8 mouse cellular contexts compared by ENCODE assay signal in genomic region chr16:44480616-44481015, GRCm38 (mm10).
DNase-seq lines count a peak whose midpoint lies in the region; TF ChIP-seq lines count a peak whose summit lies in the region.

No protein-coding gene starts in this region.

- 0 out of 2 replicates have a peak, but pooled peaks have one; percentile 23 for TF ChIP-seq CTCF in cortical plate, adult 2 months (IDR thresholded peaks at IDR 0.05; ENCODE audit: extremely low read depth, insufficient read depth, low read length)

- peak; percentile 27 for DNase-seq in kidney, adult 11 months
- no peak for DNase-seq in kidney, adult 18-20 months
- peak; percentile 11 for DNase-seq in Muller cell, postnatal 12 days (ENCODE audit: inconsistent ontology term)
- DNase-seq in kidney, postnatal 25 days, result peak; percentile 32 to 40
- no peak for DNase-seq in left cerebral cortex, postnatal 10 days (ENCODE audit: extremely low spot score in 1 of 2, low spot score in 2 of 2)
- DNase-seq in left cerebral cortex, postnatal 14 days (ENCODE audit: low spot score in 2 of 2), result no peak
- no peak for DNase-seq in right cerebral cortex, postnatal 25 days

- no peak overlapping the region for H3K27ac ChIP-seq in cortical plate, adult 2 months (ENCODE audit: insufficient read depth, low read length)

- intact Hi-C loops in left cerebral cortex, postnatal 10 days (cut with DNase I), result loop anchor here (10.0 kb wide), 1 partner anchor 224 kb away; no protein-coding TSS in a partner anchor
- intact Hi-C loops in left cerebral cortex, postnatal 14 days (cut with DNase I), result loop anchor here (10.0 kb wide), 1 partner anchor 234 kb away; no protein-coding TSS in a partner anchor

- no peak for TF ChIP-seq POLR2A in cortical plate, adult 2 months (IDR thresholded peaks at IDR 0.05; ENCODE audit: extremely low read depth, insufficient read depth, low read length)

- H3K4me3 ChIP-seq in cortical plate, adult 2 months (ENCODE audit: insufficient read depth, low read length), result no peak overlapping the region

- H3K4me1 ChIP-seq in cortical plate, adult 2 months (ENCODE audit: control insufficient read depth, insufficient read depth, low read length), result no peaks in the 10 kb centered on the region

Comparison
In these comparisons a context has a peak if more than half of its experiments do, and no peak if none do; other contexts are left out.
1. DNase-seq: peak in kidney, adult 11 months (single experiment), Muller cell, postnatal 12 days (single experiment) and kidney, postnatal 25 days (2 of 2); none in kidney, adult 18-20 months (single experiment), left cerebral cortex, postnatal 10 days (0 of 2), left cerebral cortex, postnatal 14 days (0 of 2) and right cerebral cortex, postnatal 25 days (single experiment).